Mouse (Mus musculus): ENCODE data around the gene Gm49661.

DNA sequence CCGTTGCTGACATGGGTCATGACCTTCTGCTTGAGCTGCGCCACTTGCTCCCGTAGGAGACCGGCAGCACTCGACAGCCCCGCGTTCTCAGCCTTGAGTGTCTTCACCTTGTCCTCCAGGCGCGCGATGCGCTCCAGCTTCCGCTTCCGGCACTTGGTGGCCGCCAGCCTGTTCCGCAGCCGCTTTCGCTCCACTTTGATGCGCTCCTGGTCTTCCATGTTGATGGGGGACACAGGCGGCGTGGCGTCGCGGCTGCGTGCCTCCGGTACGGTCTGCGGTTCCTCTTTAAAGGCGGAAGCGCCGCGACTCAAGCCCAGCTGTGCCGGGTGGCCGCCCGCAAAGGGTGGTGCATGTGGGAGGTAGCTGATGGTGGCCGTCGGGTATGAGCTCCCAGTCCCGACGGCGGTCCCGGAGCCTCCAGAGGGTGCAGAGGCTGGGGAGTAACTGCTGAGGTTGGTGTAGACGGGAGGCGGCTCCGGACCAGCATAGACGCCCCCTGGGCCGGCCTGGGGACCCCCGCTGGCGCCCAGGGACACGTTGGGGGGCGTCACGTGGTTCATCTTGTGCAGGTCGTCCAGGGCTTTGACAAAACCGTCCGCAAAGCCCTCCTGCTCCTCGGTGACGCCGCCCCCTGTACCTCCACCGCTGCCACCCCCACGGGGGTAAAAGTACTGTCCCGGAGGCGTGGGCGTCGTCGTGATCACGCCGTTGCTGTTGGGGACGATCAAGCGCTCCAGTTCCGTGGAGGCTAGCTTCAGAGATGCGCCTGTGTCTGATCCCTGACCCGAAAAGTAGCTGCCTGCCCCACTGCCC is 8.4 kb upstream of the Gm49661 start:
- TF ChIP-seq CTCF (IDR thresholded peaks at IDR 0.05; ENCODE audit: low read depth, low read length) (no peak), POLR2A (IDR thresholded peaks at IDR 0.05; ENCODE audit: borderline replicate concordance, low read depth, low read length) (no peak)

Data from bone marrow macrophage, adult 2 months (primary cell).